Mouse (Mus musculus) neural tube, embryonic 13.5 days (tissue): ENCODE measurements around the gene Rrm2. TPM values are rescaled to one million over a fixed set of nuclear protein-coding genes. Genes with fewer than 3 reads are reported as not detected.
"Not testable (repeated sequence)": the region's sequence is repeated elsewhere in the genome, so short reads cannot be mapped to it uniquely, and the experiment has no call there.

Experiments
- ATAC-seq: fragments of 200-750 bp; cut with Nextera tagmentation; 2 replicates; pipeline ENCODE4 v1.8.0; 2017; ENCODE audit warnings: low read depth, mild to moderate bottlenecking, moderate TSS enrichment, moderate library complexity
- H3K27ac ChIP-seq: fragments of 300-500 bp; sonication (generic); replicated peaks from 2 replicates; pipeline ENCODE4 v1.5.1; 2015; ENCODE audit warnings: moderate library complexity, mild to moderate bottlenecking, inconsistent platforms
- H3K27me3 ChIP-seq: fragments of 300-500 bp; sonication (generic); 2 replicates; pipeline ENCODE4 v1.6.1; 2015; ENCODE audit warnings: mild to moderate bottlenecking, inconsistent platforms
- H3K36me3 ChIP-seq: fragments of 300-500 bp; sonication (generic); 2 replicates; pipeline ENCODE4 v1.6.1; 2015; ENCODE audit warnings: mild to moderate bottlenecking, inconsistent platforms
- H3K4me1 ChIP-seq: fragments of 300-500 bp; sonication (generic); replicated peaks from 2 replicates; pipeline ENCODE4 v1.6.1; 2015; ENCODE audit warnings: inconsistent platforms
- H3K4me2 ChIP-seq: fragments of 300-500 bp; sonication (generic); 2 replicates; pipeline ENCODE4 v1.6.1; 2015; ENCODE audit warnings: inconsistent platforms, mild to moderate bottlenecking, moderate library complexity
- H3K4me3 ChIP-seq: fragments of 300-500 bp; sonication (generic); 2 replicates; pipeline ENCODE4 v1.5.1; 2015; ENCODE audit warnings: mild to moderate bottlenecking, inconsistent platforms
- H3K9ac ChIP-seq: fragments of 300-500 bp; sonication (generic); 2 replicates; pipeline ENCODE4 v1.6.1; 2015; ENCODE audit warnings: moderate library complexity, mild to moderate bottlenecking, inconsistent platforms
- H3K9me3 ChIP-seq: fragments of 300-500 bp; sonication (generic); 2 replicates; pipeline ENCODE4 v1.6.1; 2016; ENCODE audit warnings: inconsistent platforms
- whole genome bisulfite sequencing: fragments of 180-500 bp; shearing (Covaris S2); methylation state at CpG from one replicate; pipeline ENCODE4 v1.1.7; 2015; 5-methylcytosine and 5-hydroxymethylcytosine counted together
- polyA plus RNA-seq: library from polyadenylated mRNA; unstranded; fragments of >200 nt; fragmentation: Nextera tagmentation; extraction: Ambion mirVana; gene quantifications from 2 replicates; pipeline ENCODE4 v1.2.1, GENCODE M21; 2015

Rrm2 gene
- polyA plus RNA-seq, 1 experiment from 2014 or later: 52.2 TPM

DNA sequence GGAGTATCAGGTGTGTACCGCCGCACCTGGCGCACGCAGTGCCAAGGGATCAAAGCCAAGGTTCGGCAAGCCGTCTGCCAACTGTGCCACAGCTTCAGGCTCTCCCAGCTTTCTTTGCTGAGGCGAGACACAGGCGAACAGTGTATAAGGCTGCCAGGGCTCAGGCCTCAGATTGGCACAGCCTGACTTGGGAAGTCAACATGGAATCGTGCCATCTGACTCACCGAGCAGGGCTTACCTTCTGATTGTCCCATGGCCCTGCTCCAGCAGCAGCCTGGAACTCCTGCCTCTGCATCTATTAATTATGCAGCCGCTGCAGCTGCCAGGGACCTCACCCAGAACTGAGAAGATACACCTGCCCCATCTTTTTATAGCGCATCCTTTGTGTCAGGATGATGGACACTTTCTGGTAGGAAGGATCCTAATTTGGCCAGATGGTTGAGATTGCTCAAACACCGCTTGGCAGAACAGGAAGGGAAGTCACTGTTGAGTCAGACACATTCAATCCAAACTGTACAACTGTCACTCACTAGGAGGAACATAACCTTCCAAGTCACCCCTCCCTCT is 26.9 kb downstream of the Rrm2 start:
- Histone ChIP-seq H3K27me3 (no peaks in the 10 kb centered on the region), H3K27ac (no peak overlapping the region), H3K9me3 (no peaks in the 10 kb centered on the region), H3K36me3 (no peaks in the 10 kb centered on the region), H3K4me3 (no peak overlapping the region), H3K9ac (no peak overlapping the region), H3K4me1 (0 out of 2 replicates have a peak, but pooled peaks cover 4% of the 10 kb centered on the region), H3K4me2 (no peak overlapping the region)
- 77% methylated on average over 13 of the region's 13 CpGs for WGBS
- ATAC-seq: peak; percentile 56; the same call in 1 of the 2 replicates

DNA sequence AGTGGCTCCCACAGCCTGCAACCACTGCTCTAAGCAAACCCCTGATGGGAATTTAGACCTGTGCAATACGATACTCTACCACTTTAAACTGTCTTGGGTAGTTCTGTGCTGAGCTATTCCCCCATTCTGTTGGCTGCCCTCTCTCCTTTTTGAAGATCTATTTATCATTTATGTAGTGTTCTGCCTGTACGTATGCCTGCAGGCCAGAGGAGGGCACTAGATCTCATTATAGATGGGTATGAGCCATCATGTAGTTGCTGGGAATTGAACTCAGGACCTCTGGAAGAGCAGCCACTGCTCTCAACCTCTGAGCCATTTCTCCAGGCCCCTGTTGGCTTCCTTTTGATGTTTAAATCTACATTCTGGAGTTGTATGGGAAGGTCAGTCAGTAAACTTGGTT is 28.9 kb downstream of the Rrm2 start:
- Histone ChIP-seq H3K27me3 (no peaks in the 10 kb centered on the region), H3K4me3 (no peak overlapping the region), H3K9ac (no peak overlapping the region), H3K36me3 (no peaks in the 10 kb centered on the region), H3K9me3 (no peaks in the 10 kb centered on the region), H3K4me1 (0 out of 2 replicates have a peak, but pooled peaks cover 4% of the 10 kb centered on the region), H3K4me2 (no peak overlapping the region), H3K27ac (no peak overlapping the region)
- 65% methylated on average over 2 of the region's 2 CpGs for WGBS
- ATAC-seq: no peak

DNA sequence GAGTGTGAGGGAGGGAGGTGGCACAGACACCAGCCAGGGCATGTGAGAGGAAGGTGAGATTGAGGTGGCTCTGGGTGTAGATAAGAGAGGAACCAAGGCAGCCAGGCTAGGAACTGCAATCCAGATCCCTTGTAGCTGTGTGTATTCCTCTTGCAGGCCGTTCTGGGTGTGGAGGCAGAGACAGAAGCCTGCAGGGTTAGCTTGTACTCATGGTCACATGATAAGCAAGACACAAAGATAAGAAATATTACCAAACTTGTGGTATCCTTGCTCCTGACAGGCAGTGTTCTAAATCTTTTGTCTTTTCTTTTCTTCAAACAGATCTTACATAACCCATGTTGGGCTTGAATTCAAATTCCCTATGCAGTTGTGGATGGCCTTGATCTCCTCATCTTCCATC is 31.9 kb downstream of the Rrm2 start:
- Histone ChIP-seq H3K36me3 (no peaks in the 10 kb centered on the region), H3K27me3 (no peaks in the 10 kb centered on the region), H3K9me3 (no peaks in the 10 kb centered on the region), H3K4me2 (no peak overlapping the region), H3K4me3 (no peak overlapping the region), H3K4me1 (0 out of 2 replicates have a peak, but pooled peaks cover under 1% of the 10 kb centered on the region), H3K27ac (no peak overlapping the region), H3K9ac (no peak overlapping the region)
- no peak for ATAC-seq
- 88% methylated on average over 1 of the region's 1 CpGs for WGBS

DNA sequence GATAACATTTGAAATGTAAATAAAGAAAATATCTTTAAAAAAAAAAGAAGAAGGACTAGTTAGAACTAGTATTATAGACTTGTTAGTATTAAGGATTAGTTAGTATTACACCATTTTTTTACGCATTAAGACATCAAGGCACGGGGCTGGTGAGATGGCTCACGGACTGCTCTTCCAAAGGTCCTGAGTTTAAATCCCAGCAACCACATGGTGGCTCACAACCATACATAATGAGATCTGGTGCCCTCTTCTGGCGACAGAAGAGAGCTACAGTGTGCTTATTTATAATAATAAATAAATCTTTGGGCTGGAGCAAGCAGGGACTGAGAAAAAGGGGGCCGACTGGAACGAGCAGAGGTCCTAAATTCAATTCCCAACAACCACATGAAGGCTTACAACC is 33.5 kb downstream of the Rrm2 start:
- H3K9me3 ChIP-seq, H3K9ac ChIP-seq, H3K27ac ChIP-seq, H3K4me3 ChIP-seq, H3K4me1 ChIP-seq, ATAC-seq, H3K36me3 ChIP-seq, H3K27me3 ChIP-seq, H3K4me2 ChIP-seq: not testable (repeated sequence)
- 65% methylated on average over 6 of the region's 6 CpGs for WGBS

DNA sequence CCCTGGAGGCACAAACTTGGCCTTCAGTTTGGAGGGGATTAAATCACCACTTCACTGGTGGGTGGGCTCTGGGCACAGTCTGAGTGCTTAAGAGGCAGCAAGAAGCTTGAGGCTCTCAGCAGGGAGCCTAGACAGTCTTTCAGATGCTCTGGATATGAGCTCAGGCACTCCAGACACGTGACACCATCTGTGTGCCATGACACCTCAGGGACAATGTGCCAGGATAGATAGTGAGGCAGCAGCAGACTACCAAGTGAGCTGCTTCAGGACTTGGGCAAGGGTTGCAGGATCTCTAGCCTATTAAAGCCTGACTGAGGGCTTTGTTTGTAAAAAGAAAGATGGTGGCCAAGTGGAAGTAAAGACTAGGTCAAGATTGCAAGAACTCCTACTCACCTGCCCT is 36.3 kb downstream of the Rrm2 start:
- Histone ChIP-seq H3K9ac (no peak overlapping the region), H3K27me3 (no peaks in the 10 kb centered on the region), H3K4me1 (peaks cover 17% of the 10 kb centered on the region), H3K4me2 (no peak overlapping the region), H3K27ac (no peak overlapping the region), H3K36me3 (no peaks in the 10 kb centered on the region), H3K4me3 (no peak overlapping the region), H3K9me3 (no peaks in the 10 kb centered on the region)
- WGBS: 28% methylated on average over 1 of the region's 1 CpGs
- no peak for ATAC-seq

DNA sequence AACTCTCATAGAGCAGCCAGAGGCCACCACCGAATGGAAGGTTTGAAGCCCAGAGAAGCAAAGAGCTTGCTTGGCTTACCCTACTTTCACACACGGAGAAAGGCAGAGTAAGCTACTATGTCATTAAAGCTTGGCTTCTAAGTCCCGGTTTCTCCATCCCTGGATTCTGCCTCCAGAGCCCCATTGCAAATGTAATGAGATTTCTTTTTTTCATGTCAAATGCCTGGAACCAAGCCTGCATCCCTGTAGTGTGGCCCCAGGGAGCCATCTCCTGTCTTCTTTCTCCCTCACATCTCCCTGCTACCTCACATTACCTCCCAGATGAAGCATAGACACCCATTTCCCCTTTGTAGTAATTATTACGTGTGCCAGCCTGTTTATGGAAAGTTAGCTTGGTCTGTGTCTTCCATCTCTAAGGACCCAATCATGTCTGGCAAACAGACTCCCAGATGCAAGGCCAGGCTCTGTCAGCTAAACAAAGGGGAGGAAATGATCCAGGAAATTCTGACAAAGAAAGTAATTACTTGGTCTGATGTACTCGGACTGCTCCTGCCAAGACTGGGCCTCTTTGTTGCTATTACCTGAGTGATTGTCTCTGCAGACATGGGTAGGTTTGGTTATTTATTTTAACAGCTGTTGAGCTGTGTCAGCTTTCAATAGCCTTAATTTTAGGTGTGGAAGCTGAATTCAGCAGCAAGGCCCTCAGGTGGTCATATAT is 38.7 kb downstream of the Rrm2 start:
- Histone ChIP-seq H3K4me2 (no peak overlapping the region), H3K4me3 (no peak overlapping the region), H3K36me3 (no peaks in the 10 kb centered on the region), H3K9me3 (no peaks in the 10 kb centered on the region), H3K4me1 (peaks cover 17% of the 10 kb centered on the region), H3K27ac (peak overlapping the region; percentile 79), H3K27me3 (no peaks in the 10 kb centered on the region), H3K9ac (no peak overlapping the region)
- whole genome bisulfite sequencing: 31% methylated on average over 5 of the region's 5 CpGs
- ATAC-seq: peak; percentile 72

DNA sequence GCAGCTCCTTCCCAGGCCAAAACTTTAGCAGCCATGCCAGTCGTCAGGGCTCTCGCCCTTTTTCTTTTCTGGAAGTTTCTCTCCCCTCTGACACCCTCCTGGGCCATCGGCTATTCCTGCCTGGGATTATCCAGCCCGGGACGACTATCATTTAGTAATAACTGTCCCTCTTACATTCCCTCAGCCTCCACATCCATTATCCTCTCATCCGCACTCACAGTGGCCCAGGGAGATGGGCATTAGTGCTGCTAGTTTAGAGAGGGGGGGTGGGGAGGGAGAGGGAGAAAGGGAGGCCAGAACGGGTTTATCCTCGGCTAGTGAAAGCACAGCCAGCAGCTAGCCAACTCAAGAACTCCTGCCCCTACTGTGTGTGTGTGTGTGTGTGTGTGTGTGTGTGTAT is 39.3 kb downstream of the Rrm2 start:
- Histone ChIP-seq H3K4me2 (no peak overlapping the region), H3K36me3 (no peaks in the 10 kb centered on the region), H3K4me3 (no peak overlapping the region), H3K27ac (peak overlapping the region; percentile 79), H3K9me3 (no peaks in the 10 kb centered on the region), H3K27me3 (no peaks in the 10 kb centered on the region), H3K4me1 (peaks cover 17% of the 10 kb centered on the region), H3K9ac (no peak overlapping the region)
- peak; percentile 50 for ATAC-seq
- 36% methylated on average over 8 of the region's 8 CpGs for WGBS

DNA sequence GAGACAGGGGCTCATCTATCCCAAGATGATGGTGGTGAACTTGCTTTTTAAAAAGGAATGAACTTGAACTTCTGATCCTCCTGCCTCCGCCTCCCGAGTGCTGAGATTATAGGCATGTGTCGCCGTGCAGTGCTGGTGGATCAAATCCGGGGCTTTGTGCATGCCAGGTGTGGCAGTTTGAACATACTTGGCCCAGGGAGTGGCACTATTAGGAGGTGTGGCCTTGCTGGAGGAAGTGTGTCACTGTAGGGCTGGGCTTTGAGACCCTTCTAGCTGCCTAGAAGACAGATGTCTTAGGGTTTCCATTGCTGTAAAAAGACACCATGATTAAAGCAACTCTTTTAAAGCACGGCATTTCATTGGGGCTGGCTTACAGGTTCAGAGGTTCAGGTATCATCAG is 42.5 kb downstream of the Rrm2 start:
- H3K4me2 ChIP-seq: no peak overlapping the region
- H3K9ac ChIP-seq: no peak overlapping the region
- no peaks in the 10 kb centered on the region for H3K27me3 ChIP-seq
- no peaks in the 10 kb centered on the region for H3K36me3 ChIP-seq
- 91% methylated on average over 6 of the region's 6 CpGs for WGBS
- no peak overlapping the region for H3K4me3 ChIP-seq
- peaks cover 25% of the 10 kb centered on the region for H3K4me1 ChIP-seq
- H3K9me3 ChIP-seq: no peaks in the 10 kb centered on the region
- no peak for ATAC-seq
- H3K27ac ChIP-seq: no peak overlapping the region

DNA sequence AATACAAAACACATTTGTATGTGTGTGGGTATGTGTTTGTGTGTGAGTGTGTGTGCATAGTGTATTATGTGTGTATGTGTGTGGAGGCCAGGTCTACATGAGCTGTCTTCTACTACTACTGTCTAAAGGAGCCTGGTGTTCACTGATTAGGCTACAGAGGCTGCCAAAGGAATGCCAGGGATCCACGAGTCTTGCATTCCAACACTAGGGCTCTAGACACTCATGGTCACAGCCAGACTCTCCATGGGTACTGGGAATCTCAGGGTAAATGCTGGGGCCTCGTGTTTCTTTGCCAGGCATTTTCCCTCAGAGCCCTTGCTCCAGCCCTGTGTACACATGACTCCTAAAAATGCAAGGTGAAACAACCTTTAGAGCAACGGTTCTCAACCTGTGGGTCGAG is 45.6 kb downstream of the Rrm2 start:
- no peak overlapping the region for H3K4me3 ChIP-seq
- no peaks in the 10 kb centered on the region for H3K9me3 ChIP-seq
- 88% methylated on average over 4 of the region's 4 CpGs for WGBS
- H3K4me1 ChIP-seq: peaks cover 15% of the 10 kb centered on the region
- H3K36me3 ChIP-seq: no peaks in the 10 kb centered on the region
- H3K4me2 ChIP-seq: no peak overlapping the region
- H3K27me3 ChIP-seq: no peaks in the 10 kb centered on the region
- H3K9ac ChIP-seq: no peak overlapping the region
- no peak for ATAC-seq
- H3K27ac ChIP-seq: no peak overlapping the region

DNA sequence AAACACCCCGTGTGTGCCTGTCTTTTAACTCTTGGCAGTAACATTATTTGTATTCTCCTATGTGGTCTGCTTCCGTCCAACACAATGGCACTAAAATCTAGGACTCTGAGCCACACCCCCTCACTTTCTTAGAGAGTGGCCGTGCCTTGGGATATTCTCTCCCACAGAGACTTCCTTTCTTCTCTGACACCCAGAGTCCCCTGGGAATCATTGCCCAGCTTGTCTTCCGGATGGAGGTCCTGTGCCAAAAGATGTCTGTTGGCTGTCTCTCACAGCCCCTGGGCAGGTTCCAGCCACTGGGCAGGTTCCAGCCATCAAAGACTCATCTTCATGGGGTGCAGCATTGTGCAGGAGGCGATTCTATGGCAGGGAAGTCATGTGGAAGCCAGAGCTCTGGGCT is 46.7 kb downstream of the Rrm2 start:
- no peaks in the 10 kb centered on the region for H3K9me3 ChIP-seq
- H3K4me3 ChIP-seq: no peak overlapping the region
- no peaks in the 10 kb centered on the region for H3K27me3 ChIP-seq
- no peaks in the 10 kb centered on the region for H3K36me3 ChIP-seq
- ATAC-seq: no peak
- H3K27ac ChIP-seq: no peak overlapping the region
- WGBS: 20% methylated on average over 5 of the region's 5 CpGs
- no peak overlapping the region for H3K4me2 ChIP-seq
- no peak overlapping the region for H3K9ac ChIP-seq
- peaks cover 17% of the 10 kb centered on the region for H3K4me1 ChIP-seq

DNA sequence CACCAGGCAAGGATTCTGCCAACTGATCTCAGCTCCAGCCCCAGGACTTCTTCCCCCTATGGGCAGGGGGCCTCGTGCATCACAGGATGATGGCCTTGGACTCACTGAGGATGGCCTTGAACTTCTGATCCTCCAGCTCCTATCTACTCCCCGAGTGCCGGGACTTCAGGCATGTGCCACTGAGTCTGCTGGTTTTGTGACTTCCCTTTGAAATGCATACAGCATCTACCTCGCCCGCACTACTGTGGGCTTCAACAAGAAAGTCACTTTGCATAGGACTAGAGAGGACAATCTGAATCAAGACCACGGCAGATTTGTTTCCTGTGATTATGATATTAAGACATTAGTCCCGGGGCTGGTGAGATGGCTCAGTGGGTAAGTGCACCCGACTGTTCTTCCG is 47.4 kb downstream of the Rrm2 start:
- no peaks in the 10 kb centered on the region for H3K36me3 ChIP-seq
- H3K27ac ChIP-seq: no peak overlapping the region
- H3K9me3 ChIP-seq: no peaks in the 10 kb centered on the region
- peaks cover 17% of the 10 kb centered on the region for H3K4me1 ChIP-seq
- no peak for ATAC-seq
- no peak overlapping the region for H3K4me3 ChIP-seq
- 88% methylated on average over 9 of the region's 9 CpGs for WGBS
- H3K27me3 ChIP-seq: no peaks in the 10 kb centered on the region
- no peak overlapping the region for H3K9ac ChIP-seq
- H3K4me2 ChIP-seq: no peak overlapping the region

DNA sequence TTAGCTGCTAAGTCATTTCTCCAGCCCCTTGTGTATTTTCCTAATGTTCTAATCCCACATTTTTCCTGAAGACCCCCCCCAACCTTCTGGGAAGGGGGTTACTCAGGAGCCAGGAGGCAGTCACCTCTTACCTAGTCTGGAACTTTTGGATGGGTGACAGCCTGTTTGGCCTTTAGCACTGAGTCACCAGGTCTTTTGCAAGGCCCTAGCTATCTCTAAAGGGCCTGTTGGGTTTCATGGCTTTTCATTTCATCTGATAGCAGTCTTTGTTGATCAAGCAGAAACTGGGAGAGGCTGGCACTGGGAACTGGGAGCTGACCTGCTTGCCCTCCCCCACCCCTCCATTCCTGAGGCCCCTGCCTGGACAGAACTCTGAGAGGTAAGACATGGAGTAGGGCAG is 49.3 kb downstream of the Rrm2 start:
- Histone ChIP-seq H3K27ac (no peak overlapping the region), H3K9me3 (no peaks in the 10 kb centered on the region), H3K4me2 (no peak overlapping the region), H3K4me1 (peaks cover 22% of the 10 kb centered on the region), H3K36me3 (no peaks in the 10 kb centered on the region), H3K4me3 (no peak overlapping the region), H3K27me3 (no peaks in the 10 kb centered on the region), H3K9ac (no peak overlapping the region)
- no peak for ATAC-seq

DNA sequence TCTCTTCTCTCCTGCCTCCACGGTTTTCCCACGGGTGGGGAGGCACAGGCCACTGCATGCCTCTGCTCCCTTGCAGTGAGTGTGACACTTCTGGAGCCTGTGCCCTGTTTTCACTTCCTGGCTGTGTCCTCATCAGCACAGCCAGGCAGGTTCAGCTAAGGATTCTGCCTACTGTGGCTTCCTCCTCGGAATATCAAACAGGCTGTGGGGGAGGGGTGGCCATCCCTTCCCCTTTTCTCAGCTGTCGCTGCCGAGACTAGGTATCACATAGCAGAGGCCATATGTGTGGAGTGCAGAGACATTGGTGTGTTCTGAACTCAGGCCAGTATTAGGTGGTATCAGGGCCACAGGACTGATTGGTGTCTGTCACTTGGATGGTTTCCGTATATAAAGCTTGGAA is 50.3 kb downstream of the Rrm2 start:
- peak overlapping the region; percentile 23; the same call in 1 of the 2 replicates for H3K27ac ChIP-seq
- H3K4me2 ChIP-seq: no peak overlapping the region
- H3K9me3 ChIP-seq: no peaks in the 10 kb centered on the region
- ATAC-seq: peak; percentile 72
- no peaks in the 10 kb centered on the region for H3K36me3 ChIP-seq
- H3K4me3 ChIP-seq: no peak overlapping the region
- H3K9ac ChIP-seq: 0 out of 2 replicates have a peak overlapping the region, but pooled peaks have one; percentile 9
- 10% methylated on average over 6 of the region's 6 CpGs for WGBS
- H3K4me1 ChIP-seq: peaks cover 30% of the 10 kb centered on the region
- H3K27me3 ChIP-seq: no peaks in the 10 kb centered on the region
